Mouse (Mus musculus): ENCODE data around the gene 4921504E06Rik.

DNA sequence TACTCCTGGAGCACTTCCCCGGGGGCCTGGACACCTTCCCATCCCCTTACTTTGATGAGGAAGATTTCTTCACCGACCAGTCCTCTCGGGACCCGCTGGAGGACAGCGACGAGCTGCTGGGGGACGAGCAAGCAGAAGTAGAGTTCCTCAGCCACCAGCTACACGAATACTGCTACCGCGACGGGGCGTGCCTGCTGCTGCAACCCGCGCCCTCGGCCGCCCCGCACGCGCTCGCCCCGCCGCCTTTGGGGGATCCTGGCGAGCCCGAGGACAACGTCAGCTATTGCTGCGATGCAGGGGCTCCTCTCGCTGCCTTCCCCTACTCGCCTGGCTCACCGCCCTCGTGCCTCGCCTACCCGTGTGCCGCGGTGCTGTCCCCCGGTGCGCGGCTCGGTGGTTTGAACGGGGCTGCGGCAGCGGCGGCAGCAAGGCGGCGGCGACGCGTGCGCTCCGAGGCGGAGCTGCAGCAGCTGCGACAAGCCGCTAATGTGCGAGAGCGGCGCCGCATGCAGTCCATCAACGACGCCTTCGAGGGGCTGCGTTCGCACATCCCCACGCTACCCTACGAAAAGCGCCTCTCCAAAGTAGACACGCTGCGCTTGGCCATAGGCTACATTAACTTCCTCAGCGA is 107.7 kb downstream of the 4921504E06Rik start:
- TF ChIP-seq GATA1 (IDR thresholded peaks at IDR 0.05; ENCODE audit: low read length), result no peak
- no peak for TF ChIP-seq TAL1 (IDR thresholded peaks at IDR 0.05; ENCODE audit: low read length)
